Mouse (Mus musculus): ENCODE results near the gene Cacna2d2. TPM values are rescaled to one million over a fixed set of nuclear protein-coding genes. Genes with fewer than 3 reads are reported as not detected.
"Not testable (repeated sequence)": the region's sequence is repeated elsewhere in the genome, so short reads cannot be mapped to it uniquely, and the experiment has no call there.

Gene Cacna2d2
- polyA plus RNA-seq, 1 experiment from 2014 or later: 0.35 TPM

- no peak for DNase-seq (ENCODE audit: low spot score)
- no peak for ATAC-seq (replicated peaks; ENCODE audit: low FRiP score, low TSS enrichment, low read depth)
- Histone ChIP-seq H3K9me3 (ENCODE audit: control insufficient read depth, low read length) (no peaks in the 10 kb centered on the region), H3K27ac (ENCODE audit: low read depth) (peak overlapping the region; percentile 95; the same call in 1 of the 2 replicates), H3K4me1 (replicated peaks; ENCODE audit: control insufficient read depth, insufficient read depth, low read length) (peaks cover 40% of the 10 kb centered on the region), H3K27me3 (replicated peaks; ENCODE audit: control insufficient read depth, insufficient read depth, low read length) (no peaks in the 10 kb centered on the region), H3K36me3 (ENCODE audit: control insufficient read depth, insufficient read depth, low read length) (peaks cover 41% of the 10 kb centered on the region), H3K4me2 (ENCODE audit: low read length) (peak overlapping the region; percentile 83), H3K9ac (ENCODE audit: low read length) (peak overlapping the region; percentile 66), H3K4me3 (ENCODE audit: low read depth, low read length) (peak overlapping the region; percentile 57)
- WGBS: 34% methylated on average over 2 of the region's 2 CpGs
Observed at GRCm38 (mm10) chr9:107555701-107556100, 156.3 kb downstream of the Cacna2d2 start.

GRCm38 (mm10) chr9:107556346-107556745 lies 156.9 kb downstream of the Cacna2d2 start:
- Histone ChIP-seq H3K27me3 (replicated peaks; ENCODE audit: control insufficient read depth, insufficient read depth, low read length) (no peaks in the 10 kb centered on the region), H3K4me2 (ENCODE audit: low read length) (peak overlapping the region; percentile 83), H3K9ac (ENCODE audit: low read length) (peak overlapping the region; percentile 30; the same call in 1 of the 2 replicates), H3K36me3 (ENCODE audit: control insufficient read depth, insufficient read depth, low read length) (peaks cover 48% of the 10 kb centered on the region), H3K27ac (ENCODE audit: low read depth) (no peak overlapping the region), H3K4me1 (replicated peaks; ENCODE audit: control insufficient read depth, insufficient read depth, low read length) (peaks cover 34% of the 10 kb centered on the region), H3K4me3 (ENCODE audit: low read depth, low read length) (peak overlapping the region; percentile 57; the same call in 1 of the 2 replicates), H3K9me3 (ENCODE audit: control insufficient read depth, low read length) (no peaks in the 10 kb centered on the region)
- no peak for ATAC-seq (replicated peaks; ENCODE audit: low FRiP score, low TSS enrichment, low read depth)
- 68% methylated on average over 3 of the region's 3 CpGs for WGBS
- DNase-seq (ENCODE audit: low spot score): no peak

DNA sequence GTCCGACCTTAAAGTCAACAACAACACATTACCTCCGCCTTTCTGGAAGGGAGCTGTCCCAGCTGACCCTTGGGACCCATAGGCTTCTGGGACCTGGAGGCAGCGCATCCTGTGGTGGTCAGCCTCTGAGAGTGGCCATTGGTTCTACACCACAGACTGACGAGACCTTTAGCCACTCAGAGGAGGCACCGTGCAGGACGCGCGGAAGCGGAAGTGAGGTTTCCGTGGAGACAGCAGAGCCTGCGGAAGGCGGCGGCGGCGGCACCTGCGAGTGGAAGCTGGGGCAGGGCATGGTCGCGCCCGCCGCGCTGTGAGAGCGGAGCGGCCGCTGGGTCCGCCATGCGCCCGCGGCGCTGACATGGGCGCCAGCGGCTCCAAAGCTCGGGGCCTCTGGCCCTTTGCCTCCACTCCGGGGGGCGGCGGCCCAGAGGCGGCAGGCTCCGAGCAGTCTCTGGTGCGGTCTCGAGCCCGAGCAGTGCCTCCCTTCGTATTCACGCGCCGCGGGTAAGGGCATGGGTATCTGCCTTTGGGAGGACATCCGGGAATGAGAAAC lies 163.7 kb downstream of the Cacna2d2 start, which contains the start of gene Tusc2:
Gene Tusc2 (plus strand): TSS at position 227 of the 553 bp plus-strand sequence.
- H3K9me3 ChIP-seq (ENCODE audit: control insufficient read depth, low read length): no peaks in the 10 kb centered on the region
- peak within 1 kb of the TSS; percentile 67 for H3K9ac ChIP-seq (ENCODE audit: low read length)
- peak within 1 kb of the TSS; percentile 6; the same call in 1 of the 2 replicates for H3K27ac ChIP-seq (ENCODE audit: low read depth)
- peak within 1 kb of the TSS; percentile 78 for H3K4me2 ChIP-seq (ENCODE audit: low read length)
- H3K4me1 ChIP-seq (replicated peaks; ENCODE audit: control insufficient read depth, insufficient read depth, low read length): peaks cover 19% of the 10 kb centered on the region
- peak; percentile 91 for ATAC-seq (replicated peaks; ENCODE audit: low FRiP score, low TSS enrichment, low read depth)
- H3K36me3 ChIP-seq (ENCODE audit: control insufficient read depth, insufficient read depth, low read length): peaks cover 52% of the 10 kb centered on the region
- peak within 1 kb of the TSS; percentile 83 for H3K4me3 ChIP-seq (ENCODE audit: low read depth, low read length)
- WGBS: under 1% methylated on average over 44 of the region's 46 CpGs
- H3K27me3 ChIP-seq (replicated peaks; ENCODE audit: control insufficient read depth, insufficient read depth, low read length): no peaks in the 10 kb centered on the region
- peak; percentile 93 for DNase-seq (ENCODE audit: low spot score)

DNA sequence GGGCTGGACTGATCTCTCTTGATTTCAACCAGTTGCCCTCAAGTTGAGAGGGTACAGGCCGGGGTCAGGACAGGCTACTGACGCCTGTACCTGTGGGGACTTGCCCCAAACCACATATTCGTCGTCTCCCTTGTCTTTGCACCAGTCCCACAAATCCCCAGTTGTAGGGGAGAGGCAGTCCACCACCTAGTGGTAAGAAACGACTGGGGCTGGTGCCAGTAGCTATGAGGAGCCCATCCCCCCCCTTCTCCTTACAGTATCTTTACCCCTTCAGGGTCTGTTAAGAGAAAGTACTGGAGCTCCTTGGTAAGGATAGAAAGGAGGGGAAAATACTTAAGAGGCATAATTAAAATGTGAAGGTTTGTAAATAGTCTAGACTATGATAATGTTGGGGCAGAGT lies 166.1 kb downstream of the Cacna2d2 start:
- not testable (repeated sequence) for H3K27ac ChIP-seq (ENCODE audit: low read depth); H3K4me3 ChIP-seq (ENCODE audit: low read depth, low read length); H3K9ac ChIP-seq (ENCODE audit: low read length); H3K27me3 ChIP-seq (replicated peaks; ENCODE audit: control insufficient read depth, insufficient read depth, low read length); ATAC-seq (replicated peaks; ENCODE audit: low FRiP score, low TSS enrichment, low read depth); H3K4me2 ChIP-seq (ENCODE audit: low read length); DNase-seq (ENCODE audit: low spot score); H3K9me3 ChIP-seq (ENCODE audit: control insufficient read depth, low read length)
- whole genome bisulfite sequencing: 51% methylated on average over 5 of the region's 5 CpGs
- Histone ChIP-seq H3K36me3 (ENCODE audit: control insufficient read depth, insufficient read depth, low read length) (peaks cover 29% of the 10 kb centered on the region), H3K4me1 (replicated peaks; ENCODE audit: control insufficient read depth, insufficient read depth, low read length) (peaks cover 28% of the 10 kb centered on the region)

- H3K9me3 ChIP-seq (ENCODE audit: control insufficient read depth, low read length): no peaks in the 10 kb centered on the region
- peaks cover 29% of the 10 kb centered on the region for H3K36me3 ChIP-seq (ENCODE audit: control insufficient read depth, insufficient read depth, low read length)
- peaks cover 34% of the 10 kb centered on the region for H3K4me1 ChIP-seq (replicated peaks; ENCODE audit: control insufficient read depth, insufficient read depth, low read length)
- H3K9ac ChIP-seq (ENCODE audit: low read length): no peak overlapping the region
- no peak overlapping the region for H3K4me3 ChIP-seq (ENCODE audit: low read depth, low read length)
- no peak overlapping the region for H3K4me2 ChIP-seq (ENCODE audit: low read length)
- DNase-seq (ENCODE audit: low spot score): peak; percentile 92
- no peak for ATAC-seq (replicated peaks; ENCODE audit: low FRiP score, low TSS enrichment, low read depth)
- 57% methylated on average over 15 of the region's 15 CpGs for WGBS
- H3K27me3 ChIP-seq (replicated peaks; ENCODE audit: control insufficient read depth, insufficient read depth, low read length): no peaks in the 10 kb centered on the region
- no peak overlapping the region; the same call in 1 of the 2 replicates for H3K27ac ChIP-seq (ENCODE audit: low read depth)
Observed at GRCm38 (mm10) chr9:107566041-107566709, 166.8 kb downstream of the Cacna2d2 start.

DNA sequence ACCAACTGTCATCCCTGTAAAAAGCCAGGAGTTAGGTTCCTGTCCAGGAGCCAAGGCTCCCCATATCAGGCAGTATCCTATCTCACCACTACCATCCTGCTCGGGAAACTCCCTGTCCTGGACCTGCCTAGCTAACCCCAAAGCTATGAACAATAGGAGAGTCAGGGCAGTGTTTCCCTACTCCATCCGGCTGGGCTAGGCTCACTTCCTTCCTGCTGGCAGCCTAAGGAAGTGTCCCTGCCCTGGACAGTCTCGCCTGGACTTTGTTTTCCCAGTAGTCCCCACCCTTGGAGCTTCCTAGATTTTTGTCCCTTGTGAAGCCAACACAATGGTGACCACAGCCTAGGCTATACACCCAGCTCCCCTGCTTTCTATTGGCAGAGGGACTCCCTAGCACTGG lies 167.4 kb downstream of the Cacna2d2 start:
- Histone ChIP-seq H3K27ac (ENCODE audit: low read depth) (peak overlapping the region; percentile 80; the same call in 1 of the 2 replicates), H3K36me3 (ENCODE audit: control insufficient read depth, insufficient read depth, low read length) (peaks cover 29% of the 10 kb centered on the region), H3K27me3 (replicated peaks; ENCODE audit: control insufficient read depth, insufficient read depth, low read length) (no peaks in the 10 kb centered on the region), H3K4me1 (replicated peaks; ENCODE audit: control insufficient read depth, insufficient read depth, low read length) (peaks cover 39% of the 10 kb centered on the region), H3K4me3 (ENCODE audit: low read depth, low read length) (no peak overlapping the region), H3K9ac (ENCODE audit: low read length) (no peak overlapping the region), H3K4me2 (ENCODE audit: low read length) (no peak overlapping the region), H3K9me3 (ENCODE audit: control insufficient read depth, low read length) (no peaks in the 10 kb centered on the region)
- ATAC-seq (replicated peaks; ENCODE audit: low FRiP score, low TSS enrichment, low read depth) (no peak), DNase-seq (ENCODE audit: low spot score) (no peak)
- WGBS: 64% methylated on average over 3 of the region's 3 CpGs

- Histone ChIP-seq H3K9ac (ENCODE audit: low read length) (peak within 1 kb of the TSS; percentile 71), H3K4me2 (ENCODE audit: low read length) (peak within 1 kb of the TSS; percentile 95), H3K27ac (ENCODE audit: low read depth) (peak within 1 kb of the TSS; percentile 80), H3K4me3 (ENCODE audit: low read depth, low read length) (peak within 1 kb of the TSS; percentile 70), H3K36me3 (ENCODE audit: control insufficient read depth, insufficient read depth, low read length) (peaks cover 32% of the 10 kb centered on the region), H3K4me1 (replicated peaks; ENCODE audit: control insufficient read depth, insufficient read depth, low read length) (peaks cover 35% of the 10 kb centered on the region), H3K9me3 (ENCODE audit: control insufficient read depth, low read length) (no peaks in the 10 kb centered on the region), H3K27me3 (replicated peaks; ENCODE audit: control insufficient read depth, insufficient read depth, low read length) (no peaks in the 10 kb centered on the region)
- peak; percentile 63 for DNase-seq (ENCODE audit: low spot score)
- 10% methylated on average over 18 of the region's 18 CpGs for WGBS
- ATAC-seq (replicated peaks; ENCODE audit: low FRiP score, low TSS enrichment, low read depth): no peak
Observed at GRCm38 (mm10) chr9:107567702-107568319, 168.4 kb downstream of the Cacna2d2 start, which contains the start of gene Hyal2. Gene Hyal2 (plus strand): TSS chr9:107567945.

DNA sequence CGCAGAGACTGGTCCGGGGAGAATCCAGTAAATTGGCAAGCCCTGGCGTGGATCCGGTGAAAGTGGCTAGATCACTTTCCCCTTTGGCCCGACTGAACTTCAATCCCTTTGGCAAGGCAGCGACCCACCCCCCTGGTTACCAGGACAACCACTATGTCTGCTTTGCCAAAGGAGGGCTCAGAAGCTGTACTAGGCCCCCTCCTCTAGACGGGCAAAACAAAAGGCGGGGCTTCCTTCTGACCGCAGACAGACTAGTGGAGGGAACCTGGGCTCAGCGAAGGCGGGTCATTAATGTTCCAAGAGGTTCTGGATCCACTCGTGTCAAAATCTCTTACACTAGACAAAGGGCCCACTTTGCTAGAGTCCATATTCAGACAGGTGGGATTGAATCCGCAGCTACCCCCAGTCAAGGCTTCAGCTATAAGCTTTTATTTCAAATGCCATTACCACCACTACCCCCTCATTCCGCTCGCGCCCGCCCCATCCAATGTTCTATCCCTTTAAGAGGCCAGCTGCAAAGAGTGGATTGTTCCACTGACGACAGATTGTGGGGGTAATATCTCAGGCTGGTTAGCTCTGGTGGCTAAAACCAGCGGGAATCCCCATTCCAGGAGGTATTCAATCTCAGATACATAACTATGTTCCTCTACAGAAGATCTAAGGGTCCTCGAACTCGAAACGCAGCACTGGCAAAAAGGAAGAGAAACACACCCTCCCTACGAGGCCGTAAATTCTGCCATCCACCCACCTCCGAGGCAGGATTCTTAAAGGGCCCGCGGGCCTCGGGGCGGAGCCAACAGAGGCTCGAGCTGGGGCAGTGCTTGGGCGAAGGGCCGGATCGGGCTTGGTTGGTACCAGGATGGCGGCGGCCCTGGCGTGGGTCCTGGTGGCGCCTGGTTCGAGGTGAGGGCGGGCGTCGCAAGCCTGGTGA lies 169.2 kb downstream of the Cacna2d2 start:
- H3K9me3 ChIP-seq (ENCODE audit: control insufficient read depth, low read length): no peaks in the 10 kb centered on the region
- WGBS: under 1% methylated on average over 41 of the region's 41 CpGs
- ATAC-seq (replicated peaks; ENCODE audit: low FRiP score, low TSS enrichment, low read depth) (peak; percentile 81), DNase-seq (ENCODE audit: low spot score) (peak; percentile 94)
- H3K9ac ChIP-seq (ENCODE audit: low read length): peak overlapping the region; percentile 71
- peak overlapping the region; percentile 70 for H3K4me3 ChIP-seq (ENCODE audit: low read depth, low read length)
- peaks cover 40% of the 10 kb centered on the region for H3K36me3 ChIP-seq (ENCODE audit: control insufficient read depth, insufficient read depth, low read length)
- H3K4me1 ChIP-seq (replicated peaks; ENCODE audit: control insufficient read depth, insufficient read depth, low read length): peaks cover 35% of the 10 kb centered on the region
- peak overlapping the region; percentile 95 for H3K4me2 ChIP-seq (ENCODE audit: low read length)
- H3K27ac ChIP-seq (ENCODE audit: low read depth): peak overlapping the region; percentile 80
- no peaks in the 10 kb centered on the region for H3K27me3 ChIP-seq (replicated peaks; ENCODE audit: control insufficient read depth, insufficient read depth, low read length)
